Mouse (Mus musculus): ENCODE results near the gene Crygs. TPM values are rescaled to one million over a fixed set of nuclear protein-coding genes. Genes with fewer than 3 reads are reported as not detected.

Crygs gene
- 0.23 TPM in 1 of 2 replicates, not detected in the other for polyA plus RNA-seq (2015; fragmentation: Nextera tagmentation; extraction: Ambion mirVana)

DNA sequence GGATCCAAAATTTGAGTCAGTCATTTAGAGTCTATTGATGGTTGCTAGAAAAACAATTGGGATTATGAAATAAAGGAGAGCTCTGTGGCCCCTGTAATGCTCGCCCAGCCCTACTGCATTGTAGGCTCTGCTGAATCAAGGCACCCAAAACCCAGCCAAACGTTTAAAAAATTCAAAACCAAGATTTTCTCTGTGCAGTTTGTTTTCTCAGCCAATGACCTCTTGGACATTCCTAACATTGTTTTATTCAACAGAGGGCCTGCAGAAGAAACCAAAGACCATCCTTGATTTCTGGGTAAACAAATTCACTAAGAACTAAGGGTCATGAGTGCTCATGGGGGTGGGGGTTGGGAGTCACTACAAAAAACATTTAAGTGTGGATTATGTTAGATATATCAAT is at the start of gene Crygs:
Crygs (minus strand) TSS at position 101 of the 400 bp plus-strand sequence.

DNA sequence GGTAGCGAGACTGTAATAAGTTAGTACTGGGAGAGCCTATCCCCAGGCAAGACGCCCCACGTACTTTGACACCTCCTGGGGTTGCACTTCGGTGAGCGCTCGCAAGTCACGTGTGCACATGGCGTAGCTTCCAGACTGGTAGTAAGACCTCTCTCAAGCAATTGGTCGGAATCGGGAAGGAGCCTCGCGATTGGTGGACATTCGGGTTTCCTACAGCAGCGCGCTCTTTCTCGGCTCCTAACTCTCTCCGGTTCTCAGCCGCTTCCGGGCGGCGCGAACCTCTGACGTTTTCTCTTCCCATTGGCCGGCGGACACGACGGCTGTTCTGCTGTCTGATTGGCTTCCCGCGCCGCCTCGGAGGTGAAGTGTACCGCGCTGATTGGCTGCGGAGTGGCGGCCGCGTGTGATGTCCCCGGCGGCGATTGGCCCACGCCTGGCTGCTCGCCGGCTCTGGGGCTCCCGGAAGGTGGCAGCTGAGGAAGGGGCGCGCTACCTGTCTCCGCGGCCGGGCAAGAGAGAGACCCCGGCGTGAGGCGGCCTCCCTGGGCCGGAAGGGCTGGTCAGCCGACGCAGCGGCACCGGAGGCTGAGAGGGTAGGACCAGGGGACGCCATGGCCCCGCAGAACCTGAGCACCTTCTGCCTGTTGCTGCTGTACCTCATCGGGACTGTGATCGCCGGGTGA is 46.2 kb upstream of the Crygs start, which contains the start of the genes Tbccd1 and Dnajb11:
Tbccd1 (minus strand) TSS at position 239 of the 683 bp plus-strand sequence.
Dnajb11 (plus strand) TSS at position 415 of the 683 bp plus-strand sequence.

Other genes starting within 250 kb of the Crygs start
- 2.6 and 3.1 TPM in 2 replicates for gene Dgkg, start 154.4 kb downstream of the Crygs start, polyA plus RNA-seq (2015; fragmentation: Nextera tagmentation; extraction: Ambion mirVana)
- 23.6 and 27.4 TPM in 2 replicates for gene Tbccd1, start 46.1 kb upstream of the Crygs start, polyA plus RNA-seq (2015; fragmentation: Nextera tagmentation; extraction: Ambion mirVana)
- 53.3 and 57.6 TPM in 2 replicates for gene Dnajb11, start 46.3 kb upstream of the Crygs start, polyA plus RNA-seq (2015; fragmentation: Nextera tagmentation; extraction: Ambion mirVana)
- gene Ahsg, start 79.7 kb upstream of the Crygs start, polyA plus RNA-seq (2015; fragmentation: Nextera tagmentation; extraction: Ambion mirVana), result 4.1 and 9.5 TPM in 2 replicates
- gene Fetub, start 106.8 kb upstream of the Crygs start, polyA plus RNA-seq (2015; fragmentation: Nextera tagmentation; extraction: Ambion mirVana), result 0.11 and 0.28 TPM in 2 replicates
- 0.22 TPM in 1 of 2 replicates, not detected in the other for gene Hrg, start 139.5 kb upstream of the Crygs start, polyA plus RNA-seq (2015; fragmentation: Nextera tagmentation; extraction: Ambion mirVana)
- gene Kng2, start 217.9 kb upstream of the Crygs start, polyA plus RNA-seq (2015; fragmentation: Nextera tagmentation; extraction: Ambion mirVana), result 0.11 and 0.12 TPM in 2 replicates
- 0.85 and 2.4 TPM in 2 replicates for gene Kng1, start 246.3 kb upstream of the Crygs start, polyA plus RNA-seq (2015; fragmentation: Nextera tagmentation; extraction: Ambion mirVana)

Data from spleen, postnatal 0 days (tissue).